Mouse (Mus musculus): ENCODE measurements around the gene Rbmxl1.
A peak's percentile ranks its signal among the peaks of the same experiment; 100 is the strongest.
"Not testable (repeated sequence)": the region's sequence is repeated elsewhere in the genome, so short reads cannot be mapped to it uniquely, and the experiment has no call there.

Rbmxl1 gene

DNA sequence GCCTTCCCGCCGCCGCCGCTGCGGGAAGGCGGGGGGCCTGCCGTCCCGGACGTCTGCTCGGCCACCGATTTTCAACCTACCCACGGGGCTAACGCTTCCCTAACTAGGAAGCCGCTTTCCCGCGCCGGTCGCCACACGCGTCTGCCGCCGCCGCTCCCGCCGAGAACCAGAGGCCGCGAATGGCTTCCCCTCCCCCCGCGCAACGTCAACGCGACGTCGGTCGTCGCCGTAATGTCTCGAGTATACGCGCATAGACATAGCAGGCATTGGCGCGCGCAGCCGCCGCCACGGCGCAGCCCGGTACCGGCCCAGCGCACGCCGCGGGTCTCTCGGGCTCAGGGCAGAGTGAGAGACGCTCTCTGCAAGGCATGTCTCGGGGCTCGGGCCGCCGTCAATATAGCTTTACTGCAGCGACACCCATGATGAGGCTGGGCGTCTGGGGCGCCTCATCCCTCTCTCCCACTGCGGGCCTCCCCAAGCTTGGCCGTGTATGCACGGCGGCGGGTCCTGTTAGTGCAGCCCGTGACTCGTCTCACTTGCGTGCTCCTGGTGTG lies at the start of gene Rbmxl1:
TSS of gene Rbmxl1 (minus strand) at position 180 of the 554 bp plus-strand sequence.
- peak; percentile 76 to 92 for DNase-seq (ENCODE audit: low spot score in 2 of 2)

DNA sequence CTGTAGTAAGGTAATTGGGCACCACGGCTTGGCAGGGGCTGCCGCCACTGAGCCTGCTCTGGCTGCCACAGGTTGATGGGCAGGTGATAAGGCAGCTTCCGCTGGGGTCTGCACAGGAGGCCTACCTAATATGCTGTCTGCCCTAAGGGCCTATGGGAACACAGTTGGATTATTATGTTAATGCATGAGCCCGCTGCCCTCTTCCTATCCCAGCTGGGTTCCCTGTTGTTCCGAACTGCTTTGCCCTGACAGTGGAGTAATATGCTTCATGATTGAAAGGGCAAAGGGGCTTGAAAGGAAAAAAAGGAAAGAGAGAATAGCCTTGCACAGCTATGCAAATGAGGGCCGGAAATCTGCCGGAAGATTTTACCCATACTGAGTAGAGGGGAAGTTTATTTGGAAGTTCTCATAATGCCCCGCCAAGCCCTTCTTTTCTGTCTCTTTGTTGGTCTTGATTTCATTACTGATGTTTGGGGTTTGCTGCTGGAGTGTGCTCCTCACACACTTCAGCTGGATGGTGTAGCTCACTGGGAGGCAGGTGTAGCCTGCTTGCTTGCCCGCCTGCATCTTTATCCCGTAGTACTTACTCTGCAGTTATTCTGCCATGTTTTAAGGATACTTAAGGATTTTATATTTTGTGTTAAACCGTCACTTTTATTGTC lies 48.2 kb upstream of the Rbmxl1 start:
- DNase-seq (ENCODE audit: low spot score in 2 of 2): no peak

DNA sequence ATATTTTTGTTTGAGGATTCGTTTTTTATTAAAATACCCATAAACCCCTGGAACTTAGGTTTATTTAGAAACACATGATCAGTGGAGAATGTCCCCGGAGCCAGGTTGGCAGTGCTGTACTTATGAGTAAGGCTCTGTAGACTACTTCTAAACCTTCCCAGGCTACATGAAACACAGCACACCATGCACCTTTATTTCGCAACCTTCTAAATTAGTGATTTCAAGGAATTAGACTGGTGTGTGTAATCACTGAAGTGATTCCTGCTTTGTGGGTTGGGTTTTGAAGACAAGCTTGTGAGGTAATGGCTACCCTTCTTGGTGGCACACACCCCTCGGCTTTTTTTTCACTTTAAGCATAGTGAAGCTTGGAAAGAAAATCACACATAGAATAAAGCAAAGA lies 47.1 kb upstream of the Rbmxl1 start:
- DNase-seq (ENCODE audit: low spot score in 2 of 2): no peak

DNA sequence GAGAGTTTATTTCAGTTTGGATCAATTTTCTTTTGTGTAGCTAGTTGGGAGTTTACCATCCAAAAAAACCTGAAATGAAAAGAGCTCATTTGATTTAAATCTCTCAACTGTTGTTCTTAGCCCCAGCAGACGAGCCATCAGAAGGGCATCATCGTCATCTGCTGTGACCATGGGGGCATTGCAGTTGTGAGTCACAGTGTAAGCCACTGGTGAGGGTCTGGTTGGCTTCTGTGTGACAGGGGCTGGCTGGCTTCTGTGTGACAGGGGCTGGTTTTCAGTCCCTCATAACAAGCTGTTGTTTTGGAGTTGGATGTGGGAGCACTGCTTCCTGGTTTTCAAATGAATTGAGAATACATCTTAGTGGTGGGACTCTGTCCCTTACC lies 42.0 kb upstream of the Rbmxl1 start:
- DNase-seq (ENCODE audit: low spot score in 2 of 2): no peak

DNA sequence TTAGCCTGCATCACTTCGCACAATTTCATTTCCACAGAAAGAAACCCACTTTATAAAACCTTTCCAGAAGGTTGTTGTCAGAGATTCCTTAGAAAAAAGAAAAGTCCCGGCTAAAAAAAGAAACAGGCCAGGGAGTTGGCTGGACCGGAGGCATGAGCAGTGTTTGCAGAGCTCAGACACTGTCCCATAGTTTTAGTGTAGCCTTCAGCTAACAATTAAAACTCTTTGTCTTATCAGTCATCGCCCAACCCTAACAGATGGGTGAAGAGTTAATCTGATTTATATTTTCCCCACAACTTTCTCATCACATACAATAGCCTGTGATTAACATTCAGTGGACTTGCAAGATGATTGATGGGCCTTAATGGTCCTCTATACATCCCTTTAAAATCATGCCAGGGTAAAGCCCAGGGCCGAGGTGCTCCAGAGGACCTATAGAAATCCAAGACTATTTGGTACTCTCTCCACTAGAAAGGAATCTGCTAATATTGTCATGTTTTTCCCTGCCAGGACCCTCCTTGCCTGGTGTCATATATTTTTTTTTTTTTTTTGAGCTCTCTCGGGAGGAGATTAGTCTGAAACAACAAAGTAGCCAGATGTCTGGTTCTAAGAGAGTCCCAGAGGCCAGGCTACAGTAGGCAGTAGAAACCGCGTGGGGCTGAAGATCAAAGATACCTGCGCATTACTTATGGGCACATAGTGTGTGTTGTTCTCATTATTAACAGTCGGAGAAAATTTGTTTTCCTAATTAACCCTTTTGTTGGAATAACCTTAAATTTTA lies 41.5 kb upstream of the Rbmxl1 start:
- DNase-seq (ENCODE audit: low spot score in 2 of 2): no peak

DNA sequence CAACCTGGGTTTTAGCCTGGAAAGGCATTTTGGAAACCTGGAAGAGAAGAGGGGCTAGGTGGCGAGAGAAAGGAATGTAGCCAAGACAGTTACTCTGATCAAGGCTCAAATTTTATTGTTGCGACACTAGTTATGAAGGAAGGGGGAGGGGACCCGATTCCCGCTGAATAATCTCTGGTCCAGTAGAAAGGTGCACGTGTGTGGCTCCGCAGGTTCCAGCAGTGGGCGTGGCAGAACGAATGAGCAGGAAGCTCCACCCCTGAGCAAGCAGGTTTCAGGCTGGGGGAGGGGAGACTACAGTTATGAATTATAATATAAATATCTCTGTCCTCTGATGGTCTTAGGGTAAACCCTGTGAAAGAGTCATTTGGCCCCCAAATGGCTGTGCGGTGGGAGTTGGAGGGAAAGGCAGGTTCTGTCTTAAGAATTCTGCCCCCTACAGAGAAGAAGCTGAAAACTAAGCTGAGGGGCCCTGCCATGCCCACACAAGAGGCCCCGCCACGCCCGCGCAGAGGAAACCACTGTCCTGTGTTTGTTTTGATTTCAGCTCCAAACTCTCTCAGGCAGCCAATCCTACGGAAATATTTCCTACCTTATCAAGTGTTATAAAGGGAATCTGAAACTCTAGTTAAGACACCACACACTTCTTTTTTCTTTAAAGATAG lies 36.6 kb upstream of the Rbmxl1 start:
- DNase-seq (ENCODE audit: low spot score in 2 of 2): not testable (repeated sequence)

DNA sequence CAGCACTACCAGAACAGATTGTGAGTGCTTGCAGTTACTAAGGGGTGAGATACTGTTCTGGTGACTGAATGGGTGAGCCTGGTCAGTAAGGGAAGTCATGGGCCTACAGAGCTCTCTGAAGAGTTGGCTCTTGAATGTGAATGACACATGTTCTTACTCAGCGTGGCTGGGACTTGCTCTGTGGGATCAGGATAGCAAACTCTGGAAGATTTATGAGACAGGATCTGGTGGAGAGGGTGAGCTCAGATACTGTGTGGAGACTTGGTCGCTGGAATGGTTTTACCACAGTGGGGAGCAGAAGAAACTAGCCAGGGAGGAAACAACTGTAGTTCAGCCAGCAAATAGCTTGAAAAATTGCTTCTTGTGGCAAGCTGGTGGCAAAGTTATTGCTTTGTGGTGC lies 35.8 kb upstream of the Rbmxl1 start:
- no peak for DNase-seq (ENCODE audit: low spot score in 2 of 2)

DNA sequence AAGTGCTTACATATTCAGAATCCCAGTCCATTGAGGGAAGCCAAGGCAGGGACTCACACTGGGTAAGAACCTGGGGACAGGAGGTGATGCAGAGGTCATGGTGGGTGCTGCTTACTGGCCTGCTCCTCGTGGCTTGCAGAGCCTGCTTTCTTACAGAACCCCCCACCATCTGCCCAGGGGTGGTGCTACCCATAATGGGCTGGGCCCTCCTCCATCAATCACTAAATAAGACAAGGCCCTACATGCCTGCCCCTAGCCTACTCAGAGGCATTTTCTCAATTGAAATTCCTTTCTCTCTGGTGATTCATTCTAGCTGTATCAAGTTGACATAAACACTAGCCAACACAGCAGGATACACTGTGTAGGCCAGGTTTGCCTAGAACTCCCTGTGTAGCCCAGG lies 34.9 kb upstream of the Rbmxl1 start:
- DNase-seq (ENCODE audit: low spot score in 2 of 2): no peak

DNA sequence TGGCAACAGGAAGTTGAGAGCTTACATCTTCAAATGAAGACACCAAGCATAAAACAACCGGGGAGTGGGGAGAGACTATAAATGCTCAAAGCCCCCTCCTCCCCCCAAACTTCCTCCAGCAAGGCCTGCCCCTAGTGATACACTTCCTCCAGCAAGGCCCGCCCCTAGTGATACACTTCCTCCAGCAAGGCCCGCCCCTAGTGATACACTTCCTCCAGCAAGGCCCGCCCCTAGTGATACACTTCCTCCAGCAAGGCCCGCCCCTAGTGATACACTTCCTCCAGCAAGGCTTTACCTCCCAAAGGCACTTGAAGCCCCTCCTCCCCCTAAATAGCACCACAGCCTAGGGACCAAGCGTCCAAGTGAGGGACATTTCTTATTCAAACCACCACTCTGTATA lies 34.0 kb upstream of the Rbmxl1 start:
- not testable (repeated sequence) for DNase-seq (ENCODE audit: low spot score in 2 of 2)

DNA sequence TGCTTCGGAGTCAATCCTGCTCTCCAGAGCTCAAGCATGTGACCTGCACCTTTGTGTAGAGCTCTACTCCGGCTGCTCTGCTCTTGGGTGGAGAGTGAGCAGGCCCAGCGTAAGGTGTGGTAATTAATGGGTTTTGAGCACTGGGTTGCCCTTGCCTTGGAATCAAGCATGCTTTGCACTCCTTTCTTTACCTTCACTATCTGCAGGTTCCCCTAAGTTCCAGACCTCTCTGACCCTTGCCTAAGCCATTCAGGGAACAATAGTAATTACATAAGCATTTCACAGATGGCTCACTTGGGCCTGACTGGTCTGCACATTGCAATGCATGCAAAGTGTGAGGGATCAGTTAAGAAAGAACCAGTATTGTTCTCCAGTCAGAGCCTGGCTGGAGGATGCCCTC lies 29.1 kb upstream of the Rbmxl1 start:
- no peak for DNase-seq (ENCODE audit: low spot score in 2 of 2)

DNA sequence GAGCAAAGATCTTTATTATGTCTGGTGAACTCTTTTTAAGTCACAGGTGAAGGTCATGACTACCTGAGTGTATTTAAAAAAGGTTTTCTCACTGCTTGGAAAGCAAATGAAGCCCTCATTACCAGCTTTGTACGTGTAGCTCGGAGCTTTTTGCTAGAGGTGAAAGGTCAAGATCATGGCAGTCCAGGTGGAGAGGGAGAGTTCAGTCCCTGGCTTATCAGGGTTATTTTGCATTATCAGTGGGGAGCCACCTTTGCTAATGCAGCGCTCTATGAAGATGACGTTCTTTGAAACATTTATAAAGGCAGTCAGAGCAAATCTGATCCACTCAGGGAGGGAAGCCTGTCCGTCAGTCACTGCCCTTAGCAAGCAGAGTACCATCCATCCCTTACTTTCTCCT lies 28.0 kb upstream of the Rbmxl1 start:
- DNase-seq (ENCODE audit: low spot score in 2 of 2): no peak

DNA sequence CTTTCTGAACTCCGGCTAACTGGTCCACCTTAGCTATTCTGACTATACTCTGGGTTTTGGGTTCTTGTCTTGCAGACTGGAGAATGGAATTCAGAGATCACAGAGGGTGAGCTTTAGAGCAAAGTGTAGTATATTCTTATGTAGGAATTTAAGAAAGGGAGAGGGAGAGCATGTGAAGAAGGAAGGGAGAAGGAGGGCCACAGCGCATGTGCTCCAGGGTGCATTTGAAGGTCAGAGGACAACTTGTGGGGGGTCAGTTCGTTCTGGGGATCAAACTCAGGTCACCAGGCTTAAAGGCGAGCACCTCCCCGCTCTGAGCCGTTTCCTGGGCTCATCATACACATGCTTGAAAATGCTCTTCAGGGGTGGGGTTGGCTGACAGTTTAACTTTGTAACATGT lies 25.3 kb upstream of the Rbmxl1 start:
- no peak for DNase-seq (ENCODE audit: low spot score in 2 of 2)

DNA sequence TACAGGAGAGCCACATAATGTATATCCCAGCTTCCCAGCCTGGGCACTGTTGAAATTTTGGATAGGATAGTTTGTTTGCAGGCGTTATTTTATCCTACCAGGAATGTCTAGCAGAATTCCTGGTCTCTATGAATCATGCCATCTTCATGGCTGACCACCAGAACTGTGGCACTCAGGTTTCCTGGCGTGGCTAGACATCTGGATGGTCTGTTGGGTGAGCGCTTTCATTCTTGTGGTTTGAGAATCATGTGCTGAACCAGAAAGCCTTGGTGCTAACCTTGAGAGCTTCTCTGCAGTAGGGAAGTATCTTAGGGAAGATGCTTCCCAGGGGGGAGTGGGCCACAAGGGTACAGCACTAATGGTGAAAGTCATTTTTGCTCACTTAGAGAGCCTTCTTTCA lies 6.4 kb upstream of the Rbmxl1 start:
- DNase-seq (ENCODE audit: low spot score in 2 of 2): no peak

DNA sequence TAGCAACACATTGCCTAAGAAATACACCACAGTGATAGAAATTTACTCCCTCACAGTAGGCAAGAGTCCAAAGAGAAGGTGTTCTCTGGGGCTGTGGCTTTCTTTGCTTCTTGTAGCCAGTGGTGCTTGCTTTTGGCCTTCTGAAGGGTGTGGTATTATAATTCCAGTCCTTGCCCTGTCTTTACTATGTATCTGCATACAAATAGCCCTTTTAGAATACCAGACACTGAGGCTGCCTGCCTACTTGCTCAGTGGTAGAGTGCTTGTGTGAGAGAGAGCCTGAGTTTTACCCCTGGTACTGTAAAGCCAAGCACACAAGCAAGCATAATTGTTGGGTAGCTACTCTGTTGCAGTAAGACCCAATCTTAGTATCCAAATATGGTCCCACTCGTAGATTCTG lies 6.0 kb upstream of the Rbmxl1 start:
- DNase-seq (ENCODE audit: low spot score in 2 of 2): no peak

DNA sequence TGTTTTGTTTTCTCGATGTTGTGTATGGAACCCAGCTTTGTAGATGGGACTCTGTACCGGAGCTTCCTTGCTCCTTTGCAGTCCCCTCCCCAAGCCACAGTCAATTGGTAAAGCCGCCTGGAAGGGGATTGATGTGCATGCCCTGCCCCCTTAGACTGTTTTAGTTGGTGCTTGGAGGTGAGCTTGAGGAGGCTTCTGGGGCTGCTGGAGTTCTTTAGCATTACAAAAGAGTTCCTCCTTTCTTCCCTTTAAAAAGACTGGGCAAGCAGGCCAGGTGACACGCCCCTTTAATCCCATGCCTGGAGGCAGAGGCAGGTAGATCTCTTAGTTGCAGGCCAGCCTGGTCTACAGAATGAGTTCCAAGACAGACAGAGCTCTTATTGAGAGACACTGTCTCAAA lies 4.4 kb upstream of the Rbmxl1 start:
- no peak for DNase-seq (ENCODE audit: low spot score in 2 of 2)

DNA sequence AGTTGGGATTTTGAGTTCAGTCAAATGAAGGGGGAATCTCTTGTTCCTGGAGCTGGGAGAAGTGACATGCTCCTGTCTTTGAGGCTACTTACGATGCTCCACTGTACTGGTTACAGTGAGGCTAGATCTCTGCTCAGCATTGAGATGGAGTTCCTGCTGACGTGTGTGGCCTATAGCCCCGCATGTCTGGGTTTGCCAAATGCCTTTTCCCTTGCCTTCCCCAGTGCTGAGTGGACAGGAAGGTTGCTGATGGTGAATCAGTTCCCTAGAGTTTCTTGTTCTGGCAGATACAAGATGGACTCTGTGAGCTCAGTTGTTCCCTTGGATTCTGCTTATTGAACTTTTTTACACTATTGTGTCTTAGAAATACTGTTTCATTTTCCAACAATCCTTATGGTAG lies 2.2 kb upstream of the Rbmxl1 start:
- no peak for DNase-seq (ENCODE audit: low spot score in 2 of 2)

DNA sequence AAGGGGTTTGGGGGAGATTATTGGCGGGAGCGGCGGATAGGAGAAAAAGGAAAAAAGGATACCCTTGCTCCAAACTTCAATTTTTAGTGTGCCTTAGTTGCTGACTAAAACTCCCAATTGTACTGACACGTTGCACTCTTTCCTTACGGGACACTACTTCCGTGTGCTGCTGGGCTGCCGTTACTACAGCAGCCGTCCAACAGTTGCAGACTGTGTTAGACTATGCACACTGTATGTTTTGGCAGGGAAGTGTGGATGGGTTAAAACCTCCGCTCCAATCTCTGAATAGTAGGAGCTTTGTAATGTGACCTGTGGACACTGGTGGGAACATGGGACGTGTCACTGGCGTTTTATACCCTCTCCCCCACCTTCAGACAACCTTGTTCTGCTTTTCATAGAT lies 1.4 kb upstream of the Rbmxl1 start:
- no peak for DNase-seq (ENCODE audit: low spot score in 2 of 2)

DNA sequence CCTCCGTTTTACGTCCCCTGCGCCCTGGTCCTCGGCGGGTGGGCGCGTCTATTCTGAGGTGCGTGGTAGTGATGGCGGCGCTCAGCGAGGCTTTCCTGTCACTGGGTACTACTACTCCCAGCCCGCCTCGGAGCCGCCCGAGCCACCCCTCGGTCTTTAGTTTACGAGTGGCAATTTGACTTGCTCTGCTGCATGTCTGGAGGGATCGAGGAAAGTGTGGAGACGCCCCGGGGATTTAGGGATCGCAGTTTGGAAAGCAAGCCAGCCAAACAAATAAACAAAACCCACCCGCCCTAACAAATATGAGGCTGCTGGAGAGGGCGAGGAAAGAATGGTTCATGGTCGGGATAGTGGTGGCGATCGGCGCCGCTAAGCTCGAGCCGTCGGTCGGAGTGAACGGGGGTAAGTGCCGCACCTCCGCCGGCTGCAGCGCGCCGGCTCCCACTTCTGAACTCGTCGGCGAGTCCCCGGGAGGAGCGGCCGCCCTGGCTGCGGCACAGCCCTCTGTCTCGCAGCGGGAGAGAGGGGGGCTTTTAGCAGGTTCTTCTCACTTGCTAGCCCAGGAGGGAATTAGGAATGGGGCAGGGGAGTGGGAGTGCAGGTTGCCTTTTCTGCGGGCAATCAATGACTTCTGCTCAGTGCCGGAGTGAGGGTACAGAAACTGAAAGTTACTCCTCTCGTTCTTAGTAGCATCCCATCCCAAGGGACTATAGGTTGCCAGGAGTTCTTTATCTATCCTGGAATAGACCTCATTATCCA lies 754 bp upstream of the Rbmxl1 start, which contains the start of gene Slc10a7:
TSS of gene Slc10a7 (plus strand) at position 74 of the 759 bp plus-strand sequence.
- peak; percentile 85 to 87 for DNase-seq (ENCODE audit: low spot score in 2 of 2)

DNA sequence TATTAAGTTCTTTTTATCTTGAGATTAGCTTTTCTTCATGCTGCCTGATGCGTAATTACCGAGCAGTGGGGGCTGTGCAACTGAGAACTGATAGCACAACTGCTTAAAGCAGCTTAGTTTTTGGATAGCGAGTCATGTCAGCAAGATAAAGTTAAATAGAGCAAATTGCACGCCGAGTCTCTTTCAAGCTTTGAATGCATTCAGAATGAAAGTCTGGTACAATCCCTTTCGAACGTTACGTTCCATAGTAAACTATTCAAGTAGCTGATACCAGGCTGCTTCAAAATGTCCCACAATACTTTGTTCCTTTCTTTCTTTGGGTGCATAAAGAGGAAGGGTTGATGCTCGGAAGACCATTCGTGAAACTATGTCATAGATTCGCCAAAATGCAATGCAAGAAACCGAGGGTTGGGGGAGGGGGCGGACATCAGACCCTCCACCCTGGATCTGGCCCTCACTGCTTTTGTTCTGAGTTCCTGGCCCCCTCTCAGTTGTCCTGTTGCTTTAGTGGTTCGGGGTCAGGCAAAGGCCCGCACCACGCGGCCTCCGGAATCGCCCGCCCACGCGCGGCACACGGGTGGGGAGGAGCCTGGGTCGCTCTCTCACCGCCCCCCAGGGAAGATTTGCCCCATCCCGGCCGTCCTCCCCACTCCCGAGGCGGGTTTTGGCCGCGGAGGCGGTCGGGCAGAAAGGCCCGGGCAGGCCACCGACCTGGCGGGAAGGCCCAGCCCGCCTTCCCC lies 549 bp downstream of the Rbmxl1 start:
- peak in 1 of 2 experiments; percentile 28 for DNase-seq (ENCODE audit: low spot score in 2 of 2)

DNA sequence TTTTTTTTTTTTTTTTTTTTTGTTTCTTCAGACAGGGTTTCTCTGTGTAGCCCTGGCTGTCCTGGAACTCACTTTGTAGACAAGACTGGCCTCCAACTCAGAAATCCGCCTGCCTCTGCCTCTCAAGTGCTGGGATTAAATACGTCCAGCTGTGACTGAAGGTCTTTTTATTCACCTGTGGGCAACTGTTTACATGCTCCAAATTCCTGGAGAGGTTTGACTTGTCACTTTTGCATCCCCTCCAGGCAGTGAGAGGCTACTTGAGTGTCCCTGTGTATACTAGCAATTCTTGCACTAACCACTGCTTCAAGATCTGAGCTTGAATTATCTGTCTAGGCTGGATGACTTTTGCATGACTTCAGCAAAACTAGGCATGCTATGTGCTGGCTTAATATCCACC lies 6.0 kb downstream of the Rbmxl1 start:
- no peak for DNase-seq (ENCODE audit: low spot score in 2 of 2)

DNA sequence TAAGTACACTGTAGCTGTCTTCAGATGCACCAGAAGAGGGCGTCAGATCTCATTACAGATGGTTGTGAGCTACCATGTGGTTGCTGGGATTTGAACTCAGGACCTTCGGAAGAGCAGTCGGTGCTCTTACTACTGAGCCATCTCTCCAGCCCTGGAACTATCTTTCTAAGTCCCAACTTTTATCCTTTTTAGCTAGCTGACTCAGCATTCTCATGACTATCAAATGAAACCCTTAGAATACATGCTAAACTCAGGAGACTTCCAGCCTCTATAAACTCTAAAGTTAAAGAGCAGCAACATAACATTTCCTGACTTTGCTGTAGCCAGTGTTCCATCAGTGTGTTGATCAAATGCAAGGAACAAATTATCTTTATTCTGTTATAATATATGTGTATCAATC lies 12.4 kb downstream of the Rbmxl1 start:
- not testable (repeated sequence) for DNase-seq (ENCODE audit: low spot score in 2 of 2)

All from frontal cortex, postnatal 14 days (tissue).